Mouse (Mus musculus): ENCODE results near the gene Edrf1. TPM values are rescaled to one million over a fixed set of nuclear protein-coding genes. Genes with fewer than 3 reads are reported as not detected.
"Not testable (repeated sequence)": the region's sequence is repeated elsewhere in the genome, so short reads cannot be mapped to it uniquely, and the experiment has no call there.

Edrf1 gene
- polyA plus RNA-seq, 1 experiment from 2014 or later: 8.3 TPM

DNA sequence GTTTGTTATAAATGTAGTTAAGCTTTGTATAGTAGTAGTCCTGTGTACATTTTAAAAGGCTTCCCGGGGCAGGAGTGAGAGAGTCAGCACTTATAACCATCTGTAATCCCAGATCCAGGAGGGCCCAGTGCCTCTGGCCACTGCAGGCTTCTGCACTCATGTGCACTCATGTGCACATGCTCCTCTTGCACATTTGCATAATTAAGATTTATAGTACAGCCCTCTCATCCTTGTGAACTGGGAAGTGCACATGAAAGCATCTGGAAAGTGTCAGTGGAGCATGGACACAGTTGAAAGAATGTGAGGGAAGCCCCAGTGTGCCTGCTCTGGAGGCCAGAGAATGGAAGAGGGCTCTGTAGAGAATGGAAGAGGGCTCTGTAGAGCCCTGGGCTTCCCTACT, 25.1 kb downstream of the Edrf1 start:
- Histone ChIP-seq H3K4me2 (no peak overlapping the region), H3K27me3 (no peaks in the 10 kb centered on the region), H3K4me1 (replicated peaks) (no peaks in the 10 kb centered on the region), H3K36me3 (replicated peaks) (peaks cover 97% of the 10 kb centered on the region), H3K27ac (replicated peaks) (no peak overlapping the region), H3K9me3 (replicated peaks) (no peaks in the 10 kb centered on the region), H3K4me3 (replicated peaks) (no peak overlapping the region), H3K9ac (no peak overlapping the region)
- WGBS (ENCODE audit: insufficient replicate concordance): 86% methylated on average over 1 of the region's 1 CpGs
- ATAC-seq (ENCODE audit: insufficient read depth): no peak

DNA sequence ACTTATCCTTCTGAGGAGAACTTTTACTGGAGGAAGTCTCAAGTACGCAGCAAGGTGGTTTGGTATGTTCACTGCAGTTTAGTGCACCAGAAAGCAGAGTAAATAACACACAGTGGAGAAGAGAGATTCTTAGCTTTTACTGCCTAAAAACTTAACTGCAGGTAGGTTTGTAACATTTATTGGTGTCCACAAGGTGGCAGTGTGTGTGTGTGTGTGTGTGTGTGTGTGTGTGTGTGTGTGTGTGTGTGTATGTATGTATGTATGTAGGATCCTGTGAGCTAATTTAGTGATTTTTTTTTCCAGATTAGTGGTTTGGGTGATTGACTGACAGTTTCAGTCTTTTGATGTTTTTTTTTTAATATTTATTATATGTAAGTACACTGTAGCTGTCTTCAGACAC, 31.7 kb downstream of the Edrf1 start:
- Histone ChIP-seq H3K9ac (no peak overlapping the region), H3K4me3 (replicated peaks) (no peak overlapping the region), H3K36me3 (replicated peaks) (peaks cover 94% of the 10 kb centered on the region), H3K4me1 (replicated peaks) (no peaks in the 10 kb centered on the region), H3K27me3 (no peaks in the 10 kb centered on the region), H3K27ac (replicated peaks) (no peak overlapping the region), H3K4me2 (no peak overlapping the region), H3K9me3 (replicated peaks) (no peaks in the 10 kb centered on the region)
- ATAC-seq (ENCODE audit: insufficient read depth): no peak
- WGBS (ENCODE audit: insufficient replicate concordance): 82% methylated on average over 1 of the region's 1 CpGs

DNA sequence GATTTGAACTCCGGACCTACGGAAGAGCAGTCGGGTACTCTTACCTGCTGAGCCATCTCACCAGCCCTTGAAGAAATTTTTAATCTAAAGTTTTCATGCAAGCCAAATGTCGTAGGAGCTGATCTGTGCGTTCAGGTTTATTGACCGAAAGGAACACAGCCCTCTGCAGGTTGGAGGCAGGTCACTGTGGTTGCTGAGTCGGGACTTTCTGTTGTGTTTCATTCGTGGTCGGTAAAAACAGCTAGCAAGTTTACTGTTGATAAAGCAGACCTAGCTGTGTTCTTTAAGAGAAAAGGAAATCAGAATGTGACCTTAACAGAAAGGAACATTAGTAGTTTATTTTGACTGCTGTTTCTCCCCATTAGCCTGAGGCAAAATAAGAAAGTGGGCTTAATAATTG, 32.6 kb downstream of the Edrf1 start:
- H3K36me3 ChIP-seq (replicated peaks): peaks cover 91% of the 10 kb centered on the region
- H3K4me1 ChIP-seq (replicated peaks): no peaks in the 10 kb centered on the region
- no peak overlapping the region for H3K4me2 ChIP-seq
- H3K9ac ChIP-seq: no peak overlapping the region
- WGBS (ENCODE audit: insufficient replicate concordance): 76% methylated on average over 9 of the region's 9 CpGs
- H3K27me3 ChIP-seq: no peaks in the 10 kb centered on the region
- no peaks in the 10 kb centered on the region for H3K9me3 ChIP-seq (replicated peaks)
- H3K27ac ChIP-seq (replicated peaks): no peak overlapping the region
- ATAC-seq (ENCODE audit: insufficient read depth): no peak
- H3K4me3 ChIP-seq (replicated peaks): no peak overlapping the region

DNA sequence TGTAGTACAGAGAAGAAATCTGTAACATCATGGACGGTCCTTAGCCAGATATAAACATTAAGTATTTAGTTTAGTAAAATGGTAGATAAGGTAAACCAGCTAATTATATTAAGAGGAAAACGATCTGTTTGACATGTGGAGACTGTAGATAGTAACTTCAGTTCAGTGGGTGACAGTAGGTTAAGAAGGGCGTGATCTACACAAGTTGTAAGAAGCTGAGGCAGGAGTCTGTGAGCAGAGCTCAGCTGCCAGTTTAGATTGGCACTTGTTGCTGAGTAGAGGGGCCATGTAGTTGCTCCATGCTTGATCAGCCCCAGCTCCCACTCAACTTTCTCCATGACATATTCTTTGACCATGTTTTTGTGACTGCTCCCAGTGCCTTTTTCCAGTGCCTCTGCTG, 33.5 kb downstream of the Edrf1 start:
- H3K4me2 ChIP-seq: no peak overlapping the region
- peak; percentile 33; the same call in 1 of the 2 replicates for ATAC-seq (ENCODE audit: insufficient read depth)
- 40% methylated on average over 3 of the region's 3 CpGs for WGBS (ENCODE audit: insufficient replicate concordance)
- no peaks in the 10 kb centered on the region for H3K27me3 ChIP-seq
- H3K36me3 ChIP-seq (replicated peaks): peaks cover 83% of the 10 kb centered on the region
- no peaks in the 10 kb centered on the region for H3K4me1 ChIP-seq (replicated peaks)
- H3K9me3 ChIP-seq (replicated peaks): no peaks in the 10 kb centered on the region
- no peak overlapping the region for H3K27ac ChIP-seq (replicated peaks)
- no peak overlapping the region for H3K9ac ChIP-seq
- H3K4me3 ChIP-seq (replicated peaks): no peak overlapping the region

DNA sequence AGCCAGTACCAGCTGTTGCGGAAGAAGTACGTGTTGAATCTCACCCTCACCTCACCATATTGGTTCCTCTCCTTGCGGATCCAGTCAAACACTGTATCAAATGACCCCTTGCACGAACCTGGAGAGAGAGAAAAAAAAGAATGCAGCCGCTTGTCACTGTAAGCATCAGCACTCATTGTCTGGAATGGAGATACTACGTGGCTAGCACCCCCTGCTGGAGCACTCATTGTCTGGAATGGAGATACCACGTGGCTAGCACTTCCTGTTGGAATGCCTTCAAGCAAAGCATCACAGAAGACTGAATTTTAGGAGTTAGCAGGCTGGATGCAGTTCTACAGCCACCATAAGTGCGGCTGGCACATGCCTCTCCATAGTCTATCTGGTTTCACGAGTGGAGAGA, 38.7 kb downstream of the Edrf1 start:
- no peaks in the 10 kb centered on the region for H3K4me1 ChIP-seq (replicated peaks)
- H3K4me3 ChIP-seq (replicated peaks): no peak overlapping the region
- no peak for ATAC-seq (ENCODE audit: insufficient read depth)
- H3K9ac ChIP-seq: no peak overlapping the region
- H3K4me2 ChIP-seq: no peak overlapping the region
- 64% methylated on average over 9 of the region's 9 CpGs for WGBS (ENCODE audit: insufficient replicate concordance)
- H3K9me3 ChIP-seq (replicated peaks): no peaks in the 10 kb centered on the region
- no peaks in the 10 kb centered on the region for H3K27me3 ChIP-seq
- H3K27ac ChIP-seq (replicated peaks): no peak overlapping the region
- peaks cover 34% of the 10 kb centered on the region for H3K36me3 ChIP-seq (replicated peaks)

DNA sequence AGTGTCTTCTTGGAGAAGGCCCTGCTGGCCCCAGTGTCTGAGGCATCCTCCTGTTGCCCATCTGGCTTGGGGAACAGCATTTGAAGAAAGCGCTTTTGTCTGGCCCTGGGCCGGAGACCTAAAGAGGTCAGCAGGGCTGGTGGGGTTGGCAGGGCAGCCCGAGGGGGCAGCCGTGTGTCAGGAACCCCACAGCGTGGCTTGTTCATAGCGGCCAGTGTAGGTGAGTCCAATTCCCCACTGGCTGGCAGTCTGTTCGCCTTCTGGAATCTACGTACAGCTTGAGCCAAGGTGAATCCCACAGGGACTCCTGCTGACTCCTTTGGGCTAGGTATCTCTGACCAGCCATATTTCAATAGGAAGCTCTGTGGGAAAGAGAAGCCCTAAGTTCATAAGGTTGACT, 41.4 kb downstream of the Edrf1 start:
- Histone ChIP-seq H3K27me3 (no peaks in the 10 kb centered on the region), H3K4me1 (replicated peaks) (no peaks in the 10 kb centered on the region), H3K36me3 (replicated peaks) (peaks cover 10% of the 10 kb centered on the region; the same call in 1 of the 2 replicates), H3K4me2 (no peak overlapping the region), H3K9me3 (replicated peaks) (no peaks in the 10 kb centered on the region), H3K4me3 (replicated peaks) (no peak overlapping the region), H3K9ac (no peak overlapping the region), H3K27ac (replicated peaks) (no peak overlapping the region)
- ATAC-seq (ENCODE audit: insufficient read depth): no peak
- WGBS (ENCODE audit: insufficient replicate concordance): 80% methylated on average over 8 of the region's 8 CpGs

DNA sequence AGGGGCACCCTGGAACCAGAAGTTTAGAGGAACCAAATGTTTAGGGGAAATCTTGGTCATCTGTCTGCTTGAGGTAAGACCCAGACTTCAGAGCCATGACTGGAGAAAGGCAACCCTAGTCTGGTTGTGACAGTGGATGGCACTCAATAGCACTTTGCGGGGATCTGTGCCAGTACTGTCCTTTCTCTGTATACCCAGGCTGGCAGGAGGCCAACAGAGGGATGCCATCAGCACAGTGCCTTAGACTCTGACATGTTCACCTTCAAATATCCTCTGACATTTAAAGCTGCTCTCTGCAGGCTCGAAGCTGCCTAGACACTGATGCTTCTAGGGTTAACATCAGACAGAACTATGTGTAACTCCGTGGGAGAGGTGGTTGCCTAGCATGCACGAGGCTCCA, 42.1 kb downstream of the Edrf1 start:
- 63% methylated on average over 4 of the region's 4 CpGs for WGBS (ENCODE audit: insufficient replicate concordance)
- ATAC-seq (ENCODE audit: insufficient read depth): no peak

DNA sequence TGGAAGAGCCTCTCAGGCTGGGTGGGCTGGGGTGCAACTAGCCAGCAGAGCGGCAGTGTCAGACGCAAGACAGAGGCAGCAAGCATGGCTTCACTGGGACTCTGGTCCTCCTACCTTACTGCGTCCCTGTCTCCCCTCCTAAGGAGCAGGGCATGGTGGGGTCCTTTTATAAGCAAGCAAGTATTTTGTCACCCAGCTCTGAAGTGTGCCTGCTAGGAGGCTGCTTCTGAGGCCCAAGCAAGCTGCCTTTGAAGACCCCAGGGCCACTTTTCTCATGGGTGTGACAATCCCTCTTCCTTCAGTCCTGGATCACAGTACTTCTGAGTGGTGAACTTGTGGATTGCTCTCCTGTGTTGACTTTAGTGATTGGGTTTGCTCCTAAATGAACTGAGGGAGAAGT, 42.6 kb downstream of the Edrf1 start, which contains the start of gene Mmp21:
Gene Mmp21, minus strand, starts transcription at position 101 of the 400 bp plus-strand sequence.
- Histone ChIP-seq H3K4me2 (no peak within 1 kb of the TSS), H3K4me1 (replicated peaks) (no peaks in the 10 kb centered on the region), H3K36me3 (replicated peaks) (peaks cover 12% of the 10 kb centered on the region), H3K4me3 (replicated peaks) (no peak within 1 kb of the TSS), H3K27ac (replicated peaks) (no peak within 1 kb of the TSS), H3K9me3 (replicated peaks) (no peaks in the 10 kb centered on the region), H3K27me3 (no peaks in the 10 kb centered on the region), H3K9ac (no peak within 1 kb of the TSS)
- no peak for ATAC-seq (ENCODE audit: insufficient read depth)
- 83% methylated on average over 3 of the region's 3 CpGs for WGBS (ENCODE audit: insufficient replicate concordance)

More for the DNA sequence above, 42.1 kb downstream of the Edrf1 start:
- H3K9me3 ChIP-seq (replicated peaks): no peaks in the 10 kb centered on the region
- no peaks in the 10 kb centered on the region for H3K27me3 ChIP-seq
- H3K9ac ChIP-seq: no peak overlapping the region
- H3K4me1 ChIP-seq (replicated peaks): no peaks in the 10 kb centered on the region
- no peak overlapping the region for H3K27ac ChIP-seq (replicated peaks)
- H3K4me2 ChIP-seq: no peak overlapping the region
- peaks cover 12% of the 10 kb centered on the region for H3K36me3 ChIP-seq (replicated peaks)
- H3K4me3 ChIP-seq (replicated peaks): no peak overlapping the region

DNA sequence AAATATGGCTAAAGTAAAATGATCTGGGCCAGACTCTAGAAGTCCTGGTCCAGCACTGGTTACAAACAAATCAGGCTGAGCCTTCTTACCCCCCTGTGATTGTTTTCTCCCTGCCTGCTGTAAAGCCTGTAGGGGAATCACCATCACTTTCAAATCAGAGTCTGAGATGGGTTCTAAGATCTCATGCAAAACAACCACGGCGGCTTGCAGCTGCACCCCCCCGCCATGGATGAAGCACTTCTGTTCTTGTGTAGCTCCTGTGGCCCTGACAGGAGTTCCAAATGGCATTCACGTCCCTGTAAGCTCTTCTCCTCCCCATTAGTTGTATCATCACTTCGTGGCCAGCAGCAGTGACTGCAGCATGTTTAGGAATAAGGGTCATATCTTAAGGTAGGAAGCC, 46.3 kb downstream of the Edrf1 start:
- H3K4me2 ChIP-seq: no peak overlapping the region
- no peak overlapping the region for H3K27ac ChIP-seq (replicated peaks)
- H3K36me3 ChIP-seq (replicated peaks): peaks cover 49% of the 10 kb centered on the region
- no peak overlapping the region for H3K9ac ChIP-seq
- no peaks in the 10 kb centered on the region for H3K27me3 ChIP-seq
- 77% methylated on average over 5 of the region's 5 CpGs for WGBS (ENCODE audit: insufficient replicate concordance)
- no peak for ATAC-seq (ENCODE audit: insufficient read depth)
- H3K4me1 ChIP-seq (replicated peaks): no peaks in the 10 kb centered on the region
- H3K9me3 ChIP-seq (replicated peaks): no peaks in the 10 kb centered on the region
- H3K4me3 ChIP-seq (replicated peaks): no peak overlapping the region

DNA sequence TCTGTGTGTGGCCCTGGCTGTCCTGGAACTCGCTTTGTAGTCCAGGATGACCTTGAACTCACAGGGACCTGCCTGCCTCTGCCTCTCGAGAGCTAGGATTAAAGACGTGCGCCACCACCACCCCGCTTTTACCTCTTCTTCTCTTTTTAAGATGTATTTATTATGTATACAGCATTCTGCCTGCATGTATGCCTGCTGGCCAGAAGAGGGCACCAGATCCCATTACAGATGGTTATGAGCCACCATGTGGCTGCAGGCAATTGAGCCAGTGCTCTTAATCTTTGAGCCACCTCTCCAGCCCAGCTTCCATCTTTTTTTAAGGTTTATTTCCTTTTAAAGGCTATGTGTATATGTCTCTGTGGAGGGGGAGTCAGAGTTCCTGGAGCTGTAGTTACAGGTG, 46.8 kb downstream of the Edrf1 start:
- Histone ChIP-seq H3K36me3 (replicated peaks) (peaks cover 54% of the 10 kb centered on the region), H3K9ac (no peak overlapping the region), H3K4me1 (replicated peaks) (no peaks in the 10 kb centered on the region), H3K9me3 (replicated peaks) (no peaks in the 10 kb centered on the region), H3K4me2 (no peak overlapping the region), H3K27me3 (no peaks in the 10 kb centered on the region), H3K27ac (replicated peaks) (no peak overlapping the region), H3K4me3 (replicated peaks) (no peak overlapping the region)
- WGBS (ENCODE audit: insufficient replicate concordance): 70% methylated on average over 5 of the region's 5 CpGs
- ATAC-seq (ENCODE audit: insufficient read depth): no peak

DNA sequence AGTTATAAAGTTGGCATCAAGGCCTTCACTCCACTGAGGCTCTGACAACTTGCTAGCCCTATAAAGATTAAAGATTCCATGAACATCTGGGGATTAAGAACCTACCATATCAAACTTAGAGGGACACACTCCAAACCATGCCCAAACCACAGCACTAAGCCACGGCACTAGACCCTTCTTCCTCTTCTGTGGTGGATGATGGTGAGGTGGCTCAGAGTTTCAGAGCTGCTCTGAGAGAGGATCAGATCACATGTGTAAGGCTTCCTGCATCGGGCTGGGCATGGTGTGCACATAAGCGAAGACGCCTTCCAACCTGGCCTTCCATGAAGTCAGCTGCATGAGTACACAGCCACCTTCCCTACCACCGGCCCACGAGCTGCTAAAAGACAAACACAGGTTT, 47.4 kb downstream of the Edrf1 start:
- ATAC-seq (ENCODE audit: insufficient read depth): 0 out of 2 replicates have a peak, but pooled peaks have one; percentile 6
- Histone ChIP-seq H3K27me3 (no peaks in the 10 kb centered on the region), H3K4me3 (replicated peaks) (no peak overlapping the region), H3K27ac (replicated peaks) (no peak overlapping the region), H3K9ac (no peak overlapping the region), H3K4me2 (no peak overlapping the region), H3K4me1 (replicated peaks) (no peaks in the 10 kb centered on the region), H3K9me3 (replicated peaks) (no peaks in the 10 kb centered on the region), H3K36me3 (replicated peaks) (peaks cover 60% of the 10 kb centered on the region)
- 77% methylated on average over 6 of the region's 6 CpGs for WGBS (ENCODE audit: insufficient replicate concordance)

DNA sequence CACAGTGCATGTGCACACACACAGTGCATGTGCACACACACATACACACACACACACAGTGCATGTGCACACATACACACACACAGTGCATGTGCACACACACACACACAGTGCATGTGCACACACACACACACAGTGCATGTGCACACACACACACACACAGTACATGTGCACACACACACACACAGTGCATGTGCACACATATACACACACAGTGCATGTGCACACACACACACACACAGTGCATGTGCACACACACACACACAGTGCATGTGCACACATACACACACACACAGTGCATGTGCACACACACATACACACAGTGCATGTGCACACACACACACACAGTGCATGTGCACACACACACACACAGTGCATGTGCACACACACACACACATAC, 48.3 kb downstream of the Edrf1 start:
- H3K36me3 ChIP-seq (replicated peaks): peaks cover 69% of the 10 kb centered on the region
- not testable (repeated sequence) for H3K27ac ChIP-seq (replicated peaks); H3K4me3 ChIP-seq (replicated peaks); ATAC-seq (ENCODE audit: insufficient read depth); H3K4me2 ChIP-seq; H3K9me3 ChIP-seq (replicated peaks); H3K9ac ChIP-seq; H3K27me3 ChIP-seq; H3K4me1 ChIP-seq (replicated peaks)

Measured in liver, embryonic 15.5 days (tissue).